Mouse (Mus musculus) left cerebral cortex, postnatal 4 days (tissue): ENCODE results near the gene Tmem210. TPM values are rescaled to one million over a fixed set of nuclear protein-coding genes. Genes with fewer than 3 reads are reported as not detected.
A peak's percentile ranks its signal among the peaks of the same experiment; 100 is the strongest.

Experiments
- DNase-seq: peaks from one replicate; pipeline ENCODE4 v3.0.0-alpha.2; 2022
- intact Hi-C: fragments of 180-260 bp; cut with DNase I; formaldehyde crosslinking; loops from one replicate; pipeline ENCODE4 v1.15.1; 2025
- total RNA-seq, 2 experiments: library from RNA; stranded (reverse); gene quantifications; 2 replicates each; pipeline ENCODE4 v1.2.3; 2021

Tmem210 gene
- total RNA-seq, 2 experiments from 2014 or later = not detected

DNA sequence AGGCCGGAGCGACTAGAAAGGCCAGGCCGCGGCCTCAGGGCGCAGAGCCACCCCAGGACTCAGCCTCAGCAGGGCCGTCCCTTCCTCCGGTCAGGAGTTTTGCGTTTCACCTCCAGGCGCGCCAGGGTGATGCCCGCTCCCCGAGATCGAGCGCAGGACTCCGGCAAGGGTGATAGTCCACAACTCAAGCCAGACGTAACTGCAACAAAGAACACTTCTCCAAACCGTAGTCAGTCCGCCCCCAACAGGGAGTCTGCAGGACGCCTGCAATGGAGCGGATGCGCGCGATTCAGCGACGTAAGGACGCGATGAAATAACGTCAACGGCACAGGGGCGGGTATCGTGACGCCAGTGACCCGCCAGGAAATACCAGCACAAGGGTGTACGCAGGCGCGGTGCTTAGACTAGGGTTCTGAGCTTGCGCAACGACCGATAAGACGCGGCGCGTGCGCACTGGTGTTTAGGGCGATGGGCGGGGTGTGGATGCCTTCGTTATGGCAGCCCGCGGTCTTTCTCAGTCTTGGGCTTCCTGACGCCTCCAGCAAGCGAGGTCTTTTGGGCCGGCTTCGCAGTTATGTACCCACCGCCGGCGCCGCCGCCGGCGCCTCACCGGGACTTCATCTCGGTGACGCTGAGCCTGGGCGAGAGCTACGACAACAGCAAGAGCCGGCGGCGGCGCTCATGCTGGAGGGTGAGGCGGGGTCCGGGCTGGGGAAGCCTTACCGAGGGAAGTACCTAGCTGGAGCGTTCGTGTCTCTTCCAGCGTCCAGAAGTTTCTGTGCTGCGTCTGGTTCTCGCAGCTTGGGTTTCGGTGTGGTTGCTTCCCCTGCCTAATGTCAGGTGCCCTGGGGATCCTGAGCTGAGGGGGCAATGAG is 44.6 kb downstream of the Tmem210 start, which contains the start of gene Man1b1:
TSS of gene Man1b1 (plus strand) at position 53 of the 875 bp plus-strand sequence.
- DNase-seq = peak; percentile 99
- intact Hi-C loops = no loop called here

- DNase-seq = no peak
- intact Hi-C loops = no loop called here
Measured at GRCm38 (mm10) chr2:25333569-25333968, 45.6 kb downstream of the Tmem210 start.

GRCm38 (mm10) chr2:25338303-25338702 is 50.4 kb downstream of the Tmem210 start:
- no peak for DNase-seq
- intact Hi-C loops = no loop called here

Other genes with a start within 250 kb of the Tmem210 start
- 100 to 1,000 TPM; 342 to 359 TPM for gene Nsmf, start 233.8 kb upstream of the Tmem210 start, total RNA-seq
- gene Entpd8, start 207.8 kb upstream of the Tmem210 start, total RNA-seq = not detected
- gene Noxa1, start 193.0 kb upstream of the Tmem210 start, total RNA-seq = not detected
- gene Nrarp, start 107.4 kb upstream of the Tmem210 start, total RNA-seq = 10 to 100 TPM; 32.5 to 35.0 TPM
- gene Tor4a, start 91.3 kb upstream of the Tmem210 start, total RNA-seq = 1 to 10 TPM; 1.4 to 1.8 TPM
- gene Nelfb, start 76.7 kb upstream of the Tmem210 start, total RNA-seq = 10 to 100 TPM; 62.6 to 65.1 TPM
- not detected for gene Stpg3, start 73.5 kb upstream of the Tmem210 start, total RNA-seq
- not detected for gene Fam166a, start 69.4 kb upstream of the Tmem210 start, total RNA-seq
- gene Tubb4b, start 63.4 kb upstream of the Tmem210 start, total RNA-seq = 100 to 1,000 TPM; 324 to 351 TPM
- gene Slc34a3, start 53.8 kb upstream of the Tmem210 start, total RNA-seq = not detected
- not detected for gene Rnf224, start 51.4 kb upstream of the Tmem210 start, total RNA-seq
- gene Rnf208, start 45.9 kb upstream of the Tmem210 start, total RNA-seq = 100 to 1,000 TPM; 169 to 189 TPM
- not detected for gene Cysrt1, start 45.7 kb upstream of the Tmem210 start, total RNA-seq
- 1 to 10 TPM; 2.4 to 7.7 TPM for gene AL732309.1, start 41.3 kb upstream of the Tmem210 start, total RNA-seq
- gene Tmem203, start 32.7 kb upstream of the Tmem210 start, total RNA-seq = 10 to 100 TPM; 26.4 to 26.8 TPM
- gene Tprn, start 25.5 kb upstream of the Tmem210 start, total RNA-seq = 10 to 100 TPM; 15.4 to 16.2 TPM
- gene Ssna1, start 15.7 kb upstream of the Tmem210 start, total RNA-seq = 10 to 100 TPM; 72.3 to 75.7 TPM
- 100 to 1,000 TPM; 108 to 121 TPM for gene Anapc2, start 15.7 kb upstream of the Tmem210 start, total RNA-seq
- gene Lrrc26, start 1.8 kb downstream of the Tmem210 start, total RNA-seq = not detected
- gene Grin1, start 31.0 kb downstream of the Tmem210 start, total RNA-seq = 100 to 1,000 TPM; 163 to 186 TPM
- 10 to 100 TPM; 51.0 to 61.3 TPM for gene Man1b1, start 44.2 kb downstream of the Tmem210 start, total RNA-seq
- 10 to 100 TPM; 23.0 to 27.3 TPM for gene Dpp7, start 68.2 kb downstream of the Tmem210 start, total RNA-seq
- 1 to 10 TPM; 6.5 to 7.3 TPM for gene Uap1l1, start 77.5 kb downstream of the Tmem210 start, total RNA-seq
- gene Sapcd2, start 84.2 kb downstream of the Tmem210 start, total RNA-seq = 10 to 100 TPM; 11.7 to 11.8 TPM
- gene Entpd2, start 107.7 kb downstream of the Tmem210 start, total RNA-seq = 1 to 10 TPM; 6.8 to 7.2 TPM
- 100 to 1,000 TPM; 478 to 490 TPM for gene Npdc1, start 111.2 kb downstream of the Tmem210 start, total RNA-seq
- gene Fut7, start 135.1 kb downstream of the Tmem210 start, total RNA-seq = under 1 TPM in 1 of 2 experiments, not detected in 1; 0.16 TPM
- 10 to 100 TPM; 78.4 to 99.2 TPM for gene Abca2, start 140.6 kb downstream of the Tmem210 start, total RNA-seq
- gene Clic3, start 168.7 kb downstream of the Tmem210 start, total RNA-seq = under 1 TPM in 1 of 2 experiments, not detected in 1; 0.52 TPM
- gene Paxx, start 172.9 kb downstream of the Tmem210 start, total RNA-seq = 10 to 100 TPM; 83.1 to 92.4 TPM
- gene Ptgds, start 181.9 kb downstream of the Tmem210 start, total RNA-seq = 100 to 1,000 TPM; 665 to 881 TPM
- gene Lcn12, start 205.8 kb downstream of the Tmem210 start, total RNA-seq = not detected
- 100 to 1,000 TPM; 117 TPM for gene Fbxw5, start 212.6 kb downstream of the Tmem210 start, total RNA-seq
- gene C8g, start 213.6 kb downstream of the Tmem210 start, total RNA-seq = 1 to 10 TPM in 1 of 2 experiments, under 1 TPM in 1; 0.98 to 1.3 TPM